Mouse (Mus musculus): Measurements from ENCODE around the gene Ubb.

Ubb gene

GRCm38 (mm10) chr11:62584671-62585206 lies 33.8 kb downstream of the Ubb start:
- no peak for DNase-seq (ENCODE audit: low spot score)

GRCm38 (mm10) chr11:62587034-62587433 lies 36.1 kb downstream of the Ubb start:
- no peak for DNase-seq (ENCODE audit: low spot score)

GRCm38 (mm10) chr11:62589391-62589790 lies 38.4 kb downstream of the Ubb start:
- DNase-seq (ENCODE audit: low spot score) = no peak

- DNase-seq (ENCODE audit: low spot score) = no peak
These were observed 40.1 kb downstream of the Ubb start for GRCm38 (mm10) chr11:62591026-62591425.

GRCm38 (mm10) chr11:62591904-62592575 lies 41.1 kb downstream of the Ubb start:
- no peak for DNase-seq (ENCODE audit: low spot score)

GRCm38 (mm10) chr11:62598571-62598970 lies 47.6 kb downstream of the Ubb start:
- no peak for DNase-seq (ENCODE audit: low spot score)

GRCm38 (mm10) chr11:62601732-62602618 lies 51.0 kb downstream of the Ubb start:
- no peak for DNase-seq (ENCODE audit: low spot score)
